9 mouse cellular contexts compared by ENCODE assay signal in genomic region chr9:121995077-121995476, GRCm38 (mm10). TPM values are rescaled to one million over a fixed set of nuclear protein-coding genes. Genes with fewer than 3 reads are reported as not detected.
DNase-seq lines count a peak whose midpoint lies in the region; ATAC-seq and TF ChIP-seq lines count a peak whose summit lies in the region.
"Had no signal": no experiment of that assay in that cellular context is flagged by ENCODE, and none has a peak within 500 bp of the region (broad histone marks: within the 10 kb centered on the region; RNA-seq: fewer than 3 reads in every experiment).

No protein-coding gene starts in this region.

- peaks cover 6% of the 10 kb centered on the region; the same call in 1 of the 2 replicates for H3K4me1 ChIP-seq in heart, embryonic 15.5 days (replicated peaks)
- peaks cover 4% of the 10 kb centered on the region for H3K4me1 ChIP-seq in brown adipose tissue, adult 24 weeks (ENCODE audit: control insufficient read depth, insufficient read depth, insufficient read length, low read length)
- H3K4me1 ChIP-seq in hindbrain, embryonic 10.5 days (replicated peaks): peaks cover 33% of the 10 kb centered on the region
- peaks cover 8% of the 10 kb centered on the region; the same call in 1 of the 2 replicates for H3K4me1 ChIP-seq in liver, postnatal 0 days (ENCODE audit: insufficient read depth)

- H3K27me3 ChIP-seq in heart, embryonic 15.5 days: no peaks in the 10 kb centered on the region
- H3K27me3 ChIP-seq in hindbrain, embryonic 10.5 days (ENCODE audit: insufficient read depth, poor library complexity, severe bottlenecking): peaks cover 3% of the 10 kb centered on the region; the same call in 1 of the 2 replicates
- H3K27me3 ChIP-seq in liver, postnatal 0 days (ENCODE audit: insufficient read depth, low read length): no peaks in the 10 kb centered on the region

- H3K9ac ChIP-seq in heart, embryonic 15.5 days: peak overlapping the region; percentile 71
- no peak overlapping the region; the same call in 1 of the 2 replicates for H3K9ac ChIP-seq in liver, postnatal 0 days (replicated peaks)

- no peak overlapping the region for H3K27ac ChIP-seq in heart, embryonic 15.5 days
- no peak overlapping the region for H3K27ac ChIP-seq in brown adipose tissue, adult 24 weeks (replicated peaks; ENCODE audit: low read depth, low read length)
- H3K27ac ChIP-seq in hindbrain, embryonic 10.5 days: peak overlapping the region; percentile 87
- no peak overlapping the region for H3K27ac ChIP-seq in liver, postnatal 0 days (ENCODE audit: low read depth)

- no peak for DNase-seq in heart, adult 11 months
- DNase-seq in hindbrain, embryonic 10.5 days (ENCODE audit: low spot score): no peak
- no peak for DNase-seq in liver, postnatal 0 days
- DNase-seq in thymus, postnatal 0 days (ENCODE audit: low spot score): no peak

- no peaks in the 10 kb centered on the region for H3K36me3 ChIP-seq in heart, embryonic 15.5 days
- H3K36me3 ChIP-seq in hindbrain, embryonic 10.5 days: no peaks in the 10 kb centered on the region
- no peaks in the 10 kb centered on the region for H3K36me3 ChIP-seq in liver, postnatal 0 days (replicated peaks; ENCODE audit: insufficient read depth, low read length)
- H3K36me3 ChIP-seq: G1E had no signal

- TF ChIP-seq CTCF in liver, postnatal 0 days (IDR thresholded peaks at IDR 0.05; ENCODE audit: low read depth): no peak

- peak overlapping the region; percentile 93 for H3K4me2 ChIP-seq in heart, embryonic 15.5 days
- peak overlapping the region; percentile 93 for H3K4me2 ChIP-seq in liver, postnatal 0 days (ENCODE audit: low read depth, low read length)

- H3K9me3 ChIP-seq in heart, embryonic 15.5 days (replicated peaks): no peaks in the 10 kb centered on the region
- no peaks in the 10 kb centered on the region for H3K9me3 ChIP-seq in hindbrain, embryonic 10.5 days
- no peaks in the 10 kb centered on the region for H3K9me3 ChIP-seq in liver, postnatal 0 days (ENCODE audit: low read length)
- H3K9me3 ChIP-seq: G1E had no signal

- peak overlapping the region; percentile 74 for H3K4me3 ChIP-seq in heart, embryonic 15.5 days
- peak overlapping the region; percentile 90 for H3K4me3 ChIP-seq in brown adipose tissue, adult 24 weeks (ENCODE audit: insufficient read depth, low read depth, low read length)
- peak overlapping the region; percentile 85 for H3K4me3 ChIP-seq in hindbrain, embryonic 10.5 days
- peak overlapping the region; percentile 65 for H3K4me3 ChIP-seq in liver, postnatal 0 days (ENCODE audit: low read depth, low read length)

- TF ChIP-seq EP300 in liver, postnatal 0 days (IDR thresholded peaks at IDR 0.05; ENCODE audit: low read depth): no peak

- no peak for ATAC-seq in heart, embryonic 15.5 days (replicated peaks; ENCODE audit: insufficient number of reproducible peaks, insufficient read depth, low FRiP score, low read depth)
- no peak for ATAC-seq in liver, postnatal 0 days
- no peak for ATAC-seq in frontal cortex, adult (ENCODE audit: low TSS enrichment)
- ATAC-seq in CD4-positive, CD25-positive, alpha-beta regulatory T cell, adult 4 months: no peak

- WGBS in heart, embryonic 15.5 days: 14% methylated on average over 10 of the region's 10 CpGs
- WGBS in hindbrain, embryonic 10.5 days: 18% methylated on average over 10 of the region's 10 CpGs
- 15% methylated on average over 10 of the region's 10 CpGs for WGBS in liver, postnatal 0 days (ENCODE audit: insufficient replicate concordance)

RNA-seq across cellular contexts. Expression of gene Pomgnt2, which starts 1.8 kb away (rescaled TPM):
- 10.9 and 13.0 TPM in 2 replicates for polyA plus RNA-seq in heart, embryonic 15.5 days (2015; fragmentation: Nextera tagmentation; extraction: Ambion mirVana)
- 4.0 and 6.3 TPM in 2 replicates for polyA plus RNA-seq in brown adipose tissue, adult 24 weeks (2012; ENCODE audit: insufficient read depth, insufficient read length, missing spikeins)
- polyA plus RNA-seq in hindbrain, embryonic 10.5 days (2016; fragmentation: Nextera tagmentation; extraction: Ambion mirVana): 14.7 and 16.3 TPM in 2 replicates
- polyA plus RNA-seq in liver, postnatal 0 days (2015; fragmentation: Nextera tagmentation; extraction: Ambion mirVana): 3.1 and 3.6 TPM in 2 replicates
- polyA plus RNA-seq in thymus, postnatal 0 days (2015; fragmentation: Nextera tagmentation; extraction: Ambion mirVana): 5.8 and 6.2 TPM in 2 replicates
- not detected for polyA plus RNA-seq in CD4-positive, CD25-positive, alpha-beta regulatory T cell, adult 4 months (2017; shearing (Covaris generic))
- polyA plus RNA-seq: G1E had no signal

RNA-seq across cellular contexts. Expression of gene Fam198a, which starts 44.3 kb away (rescaled TPM):
- 1.2 and 2.2 TPM in 2 replicates for polyA plus RNA-seq in heart, embryonic 15.5 days (2015; fragmentation: Nextera tagmentation; extraction: Ambion mirVana)
- 0.28 TPM in 1 of 2 replicates, not detected in the other for polyA plus RNA-seq in brown adipose tissue, adult 24 weeks (2012; ENCODE audit: insufficient read depth, insufficient read length, missing spikeins)
- 0.52 and 0.70 TPM in 2 replicates for polyA plus RNA-seq in hindbrain, embryonic 10.5 days (2016; fragmentation: Nextera tagmentation; extraction: Ambion mirVana)
- polyA plus RNA-seq in liver, postnatal 0 days (2015; fragmentation: Nextera tagmentation; extraction: Ambion mirVana): 0.31 and 0.32 TPM in 2 replicates
- polyA plus RNA-seq in thymus, postnatal 0 days (2015; fragmentation: Nextera tagmentation; extraction: Ambion mirVana): 0.31 and 0.57 TPM in 2 replicates
- under 1 TPM in 1 of 2 experiments, not detected in 1; 0.29 TPM for polyA plus RNA-seq in CD4-positive, CD25-positive, alpha-beta regulatory T cell, adult 4 months (2017; shearing (Covaris generic))
- polyA plus RNA-seq: G1E had no signal
